Comparison of ENCODE assay signal across 9 mouse cellular contexts in the genomic region with DNA sequence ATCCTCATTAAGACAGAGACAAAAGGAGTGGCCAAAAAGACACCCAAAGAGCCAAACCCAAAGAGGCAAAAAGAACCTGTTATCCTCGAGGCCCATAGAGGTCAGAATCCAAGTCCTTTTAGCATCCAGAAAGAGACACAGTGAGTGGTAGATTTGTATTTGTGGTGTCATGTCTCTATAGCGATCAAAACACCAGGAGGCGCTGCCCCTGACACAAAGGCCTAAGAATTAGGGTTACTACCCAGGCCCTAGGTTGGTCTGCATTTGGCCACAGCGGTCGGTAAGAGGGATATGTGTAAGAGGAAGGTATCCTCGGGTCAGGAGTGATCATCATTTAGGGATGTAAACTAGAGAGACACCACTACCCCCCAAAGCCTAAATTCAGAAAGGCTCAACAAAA. TPM values are rescaled to one million over a fixed set of nuclear protein-coding genes. Genes with fewer than 3 reads are reported as not detected.
DNase-seq lines count a peak whose midpoint lies in the region; ATAC-seq and TF ChIP-seq lines count a peak whose summit lies in the region.
"Had no signal": no experiment of that assay in that cellular context is flagged by ENCODE, and none has a peak within 500 bp of the region (broad histone marks: within the 10 kb centered on the region; RNA-seq: fewer than 3 reads in every experiment).

No protein-coding gene starts in this region.

- 24% methylated on average over 6 of the region's 6 CpGs for WGBS in forebrain, embryonic 12.5 days
- WGBS in liver, embryonic 15.5 days (ENCODE audit: insufficient replicate concordance): 19% methylated on average over 6 of the region's 6 CpGs

- peak overlapping the region; percentile 97 for H3K4me2 ChIP-seq in forebrain, embryonic 12.5 days
- peak overlapping the region; percentile 93 for H3K4me2 ChIP-seq in liver, embryonic 15.5 days

- no peak overlapping the region for H3K27ac ChIP-seq in forebrain, embryonic 12.5 days
- H3K27ac ChIP-seq in liver, embryonic 15.5 days (replicated peaks): no peak overlapping the region

- DNase-seq in embryo, embryonic 10 days (ENCODE audit: low spot score): peak; percentile 62
- no peak for DNase-seq in embryo, embryonic 9.5 days (ENCODE audit: extremely low spot score)
- no peak for DNase-seq in gastrocnemius, postnatal 4 days (ENCODE audit: low spot score in 2 of 2)
- DNase-seq in left cerebral cortex, adult 18-20 months (ENCODE audit: low spot score in 2 of 2): no peak
- no peak for DNase-seq in urinary bladder, postnatal 25 days (ENCODE audit: low spot score)

- ATAC-seq in forebrain, embryonic 12.5 days (ENCODE audit: low FRiP score): no peak
- no peak for ATAC-seq in liver, embryonic 15.5 days (ENCODE audit: insufficient read depth)

- H3K9ac ChIP-seq in forebrain, embryonic 12.5 days: peak overlapping the region; percentile 67; the same call in 1 of the 2 replicates
- H3K9ac ChIP-seq in liver, embryonic 15.5 days: no peak overlapping the region

- no peaks in the 10 kb centered on the region for H3K36me3 ChIP-seq in E14TG2a.4 (ENCODE audit: insufficient read depth, low read length)
- H3K36me3 ChIP-seq in forebrain, embryonic 12.5 days (replicated peaks): no peaks in the 10 kb centered on the region
- no peaks in the 10 kb centered on the region for H3K36me3 ChIP-seq in liver, embryonic 15.5 days (replicated peaks)

- TF ChIP-seq CTCF in E14TG2a.4 (conservative IDR thresholded peaks at IDR 0.05; ENCODE audit: low read length): peak; percentile 35

- no peaks in the 10 kb centered on the region for H3K9me3 ChIP-seq in E14TG2a.4 (ENCODE audit: low read length)
- H3K9me3 ChIP-seq in forebrain, embryonic 12.5 days: no peaks in the 10 kb centered on the region
- no peaks in the 10 kb centered on the region for H3K9me3 ChIP-seq in liver, embryonic 15.5 days (replicated peaks)

- H3K4me3 ChIP-seq in E14TG2a.4 (replicated peaks; ENCODE audit: low read length): peak overlapping the region; percentile 89
- peak overlapping the region; percentile 79; the same call in 1 of the 2 replicates for H3K4me3 ChIP-seq in forebrain, embryonic 12.5 days (replicated peaks)
- 0 out of 2 replicates have a peak overlapping the region, but pooled peaks have one; percentile 93 for H3K4me3 ChIP-seq in liver, embryonic 15.5 days (replicated peaks)

- no peaks in the 10 kb centered on the region for H3K27me3 ChIP-seq in E14TG2a.4 (ENCODE audit: insufficient read depth, low read length)
- peaks cover 7% of the 10 kb centered on the region; the same call in 1 of the 2 replicates for H3K27me3 ChIP-seq in forebrain, embryonic 12.5 days
- 0 out of 2 replicates have a peak, but pooled peaks cover 8% of the 10 kb centered on the region for H3K27me3 ChIP-seq in liver, embryonic 15.5 days

- peaks cover 44% of the 10 kb centered on the region for H3K4me1 ChIP-seq in E14TG2a.4 (replicated peaks; ENCODE audit: low read depth, low read length)
- H3K4me1 ChIP-seq in forebrain, embryonic 12.5 days: peaks cover 27% of the 10 kb centered on the region
- peaks cover 39% of the 10 kb centered on the region for H3K4me1 ChIP-seq in liver, embryonic 15.5 days (replicated peaks)

RNA-seq across cellular contexts. Expression of a gene that starts 1.8 kb away (rescaled TPM):
- polyA plus RNA-seq in forebrain, embryonic 12.5 days (2016; fragmentation: Nextera tagmentation; extraction: Ambion mirVana): 3.5 and 3.9 TPM in 2 replicates
- 0.79 and 1.1 TPM in 2 replicates for polyA plus RNA-seq in liver, embryonic 15.5 days (2015; fragmentation: Nextera tagmentation; extraction: Ambion mirVana)
- total RNA-seq in gastrocnemius, postnatal 4 days (2021): 1 to 10 TPM; 1.9 to 2.3 TPM
- 1 to 10 TPM; 7.6 to 7.8 TPM for total RNA-seq in left cerebral cortex, adult 18-20 months (2021)

RNA-seq across cellular contexts. Expression of a gene that starts 1.9 kb away (rescaled TPM):
- 43.6 and 47.5 TPM in 2 replicates for polyA plus RNA-seq in forebrain, embryonic 12.5 days (2016; fragmentation: Nextera tagmentation; extraction: Ambion mirVana)
- 41.2 and 42.0 TPM in 2 replicates for polyA plus RNA-seq in liver, embryonic 15.5 days (2015; fragmentation: Nextera tagmentation; extraction: Ambion mirVana)
- total RNA-seq in gastrocnemius, postnatal 4 days (2021): 10 to 100 TPM; 27.3 to 30.6 TPM
- total RNA-seq in left cerebral cortex, adult 18-20 months (2021): 10 to 100 TPM; 18.7 to 21.1 TPM

RNA-seq across cellular contexts. Expression of a gene that starts 11.3 kb away (rescaled TPM):
- 0.17 TPM in 1 of 2 replicates, not detected in the other for polyA plus RNA-seq in forebrain, embryonic 12.5 days (2016; fragmentation: Nextera tagmentation; extraction: Ambion mirVana)
- not detected in 2 replicates for polyA plus RNA-seq in liver, embryonic 15.5 days (2015; fragmentation: Nextera tagmentation; extraction: Ambion mirVana)
- total RNA-seq in gastrocnemius, postnatal 4 days (2021): under 1 TPM; 0.10 to 0.12 TPM
- total RNA-seq in left cerebral cortex, adult 18-20 months (2021): under 1 TPM; 0.72 to 0.94 TPM
- total RNA-seq: hematopoietic stem cell, adult 5-6 weeks had no signal

RNA-seq across cellular contexts. Expression of a gene that starts 43.2 kb away (rescaled TPM):
- polyA plus RNA-seq in forebrain, embryonic 12.5 days (2016; fragmentation: Nextera tagmentation; extraction: Ambion mirVana): 0.51 and 0.69 TPM in 2 replicates
- 0.85 and 1.2 TPM in 2 replicates for polyA plus RNA-seq in liver, embryonic 15.5 days (2015; fragmentation: Nextera tagmentation; extraction: Ambion mirVana)
- under 1 TPM; 0.65 to 0.83 TPM for total RNA-seq in gastrocnemius, postnatal 4 days (2021)
- total RNA-seq in left cerebral cortex, adult 18-20 months (2021): under 1 TPM; 0.40 to 0.74 TPM

RNA-seq across cellular contexts. Expression of a gene that starts 47.7 kb away (rescaled TPM):
- 14.0 and 14.3 TPM in 2 replicates for polyA plus RNA-seq in forebrain, embryonic 12.5 days (2016; fragmentation: Nextera tagmentation; extraction: Ambion mirVana)
- 1.2 and 1.6 TPM in 2 replicates for polyA plus RNA-seq in liver, embryonic 15.5 days (2015; fragmentation: Nextera tagmentation; extraction: Ambion mirVana)
- 10 to 100 TPM; 18.9 to 20.5 TPM for total RNA-seq in gastrocnemius, postnatal 4 days (2021)
- 10 to 100 TPM; 69.7 to 74.5 TPM for total RNA-seq in left cerebral cortex, adult 18-20 months (2021)
